Mouse (Mus musculus): ENCODE measurements around the gene Rnf167. TPM values are rescaled to one million over a fixed set of nuclear protein-coding genes. Genes with fewer than 3 reads are reported as not detected.

Rnf167 gene
- polyA plus RNA-seq, 1 experiment from 2014 or later = 55.3 TPM

- TF ChIP-seq EP300 (IDR thresholded peaks at IDR 0.05; ENCODE audit: low read depth) (no peak), CTCF (IDR thresholded peaks at IDR 0.05; ENCODE audit: low read depth) (no peak)
- no peak overlapping the region for H3K27ac ChIP-seq (ENCODE audit: low read depth)
These were observed 16.1 kb downstream of the Rnf167 start for GRCm38 (mm10) chr11:70663101-70663500.

GRCm38 (mm10) chr11:70663957-70664356 is 16.9 kb downstream of the Rnf167 start:
- Histone ChIP-seq H3K9ac (replicated peaks) (no peak overlapping the region), H3K4me3 (ENCODE audit: low read depth, low read length) (no peak overlapping the region), H3K9me3 (ENCODE audit: low read length) (no peaks in the 10 kb centered on the region), H3K27ac (ENCODE audit: low read depth) (no peak overlapping the region), H3K27me3 (ENCODE audit: insufficient read depth, low read length) (no peaks in the 10 kb centered on the region), H3K4me1 (ENCODE audit: insufficient read depth) (peaks cover 15% of the 10 kb centered on the region), H3K4me2 (ENCODE audit: low read depth, low read length) (no peak overlapping the region), H3K36me3 (replicated peaks; ENCODE audit: insufficient read depth, low read length) (peaks cover 43% of the 10 kb centered on the region)
- DNase-seq (no peak), ATAC-seq (no peak)
- 77% methylated on average over 6 of the region's 6 CpGs for WGBS (ENCODE audit: insufficient replicate concordance)
- TF ChIP-seq CTCF (IDR thresholded peaks at IDR 0.05; ENCODE audit: low read depth) = no peak
- no peak for TF ChIP-seq EP300 (IDR thresholded peaks at IDR 0.05; ENCODE audit: low read depth)

More at GRCm38 (mm10) chr11:70663101-70663500, 16.1 kb downstream of the Rnf167 start:
- Histone ChIP-seq H3K36me3 (replicated peaks; ENCODE audit: insufficient read depth, low read length) (peaks cover 43% of the 10 kb centered on the region), H3K4me3 (ENCODE audit: low read depth, low read length) (no peak overlapping the region), H3K9ac (replicated peaks) (no peak overlapping the region), H3K9me3 (ENCODE audit: low read length) (no peaks in the 10 kb centered on the region), H3K27me3 (ENCODE audit: insufficient read depth, low read length) (no peaks in the 10 kb centered on the region), H3K4me1 (ENCODE audit: insufficient read depth) (peaks cover 14% of the 10 kb centered on the region), H3K4me2 (ENCODE audit: low read depth, low read length) (no peak overlapping the region)
- ATAC-seq = no peak
- 88% methylated on average over 8 of the region's 8 CpGs for WGBS (ENCODE audit: insufficient replicate concordance)
- no peak for DNase-seq

GRCm38 (mm10) chr11:70664741-70665140 is 17.7 kb downstream of the Rnf167 start:
- DNase-seq (no peak), ATAC-seq (no peak)
- Histone ChIP-seq H3K4me3 (ENCODE audit: low read depth, low read length) (no peak overlapping the region), H3K36me3 (replicated peaks; ENCODE audit: insufficient read depth, low read length) (peaks cover 43% of the 10 kb centered on the region), H3K27ac (ENCODE audit: low read depth) (no peak overlapping the region), H3K4me1 (ENCODE audit: insufficient read depth) (peaks cover 16% of the 10 kb centered on the region), H3K9ac (replicated peaks) (no peak overlapping the region), H3K9me3 (ENCODE audit: low read length) (no peaks in the 10 kb centered on the region), H3K4me2 (ENCODE audit: low read depth, low read length) (no peak overlapping the region), H3K27me3 (ENCODE audit: insufficient read depth, low read length) (no peaks in the 10 kb centered on the region)
- 94% methylated on average over 9 of the region's 9 CpGs for WGBS (ENCODE audit: insufficient replicate concordance)
- TF ChIP-seq CTCF (IDR thresholded peaks at IDR 0.05; ENCODE audit: low read depth) (peak; percentile 39), EP300 (IDR thresholded peaks at IDR 0.05; ENCODE audit: low read depth) (no peak)

- no peak overlapping the region for H3K4me2 ChIP-seq (ENCODE audit: low read depth, low read length)
- H3K36me3 ChIP-seq (replicated peaks; ENCODE audit: insufficient read depth, low read length) = peaks cover 43% of the 10 kb centered on the region
- no peak overlapping the region for H3K4me3 ChIP-seq (ENCODE audit: low read depth, low read length)
- H3K27me3 ChIP-seq (ENCODE audit: insufficient read depth, low read length) = no peaks in the 10 kb centered on the region
- TF ChIP-seq EP300 (IDR thresholded peaks at IDR 0.05; ENCODE audit: low read depth) (no peak), CTCF (IDR thresholded peaks at IDR 0.05; ENCODE audit: low read depth) (no peak)
- DNase-seq = no peak
- H3K9me3 ChIP-seq (ENCODE audit: low read length) = no peaks in the 10 kb centered on the region
- ATAC-seq = no peak
- WGBS (ENCODE audit: insufficient replicate concordance) = 89% methylated on average over 8 of the region's 8 CpGs
- H3K9ac ChIP-seq (replicated peaks) = no peak overlapping the region
- no peak overlapping the region for H3K27ac ChIP-seq (ENCODE audit: low read depth)
- H3K4me1 ChIP-seq (ENCODE audit: insufficient read depth) = peaks cover 24% of the 10 kb centered on the region
These were observed 19.7 kb downstream of the Rnf167 start for GRCm38 (mm10) chr11:70666687-70667086.

- H3K4me2 ChIP-seq (ENCODE audit: low read depth, low read length) = peak overlapping the region; percentile 98
- H3K27ac ChIP-seq (ENCODE audit: low read depth) = peak overlapping the region; percentile 82
- 57% methylated on average over 14 of the region's 14 CpGs for WGBS (ENCODE audit: insufficient replicate concordance)
- DNase-seq (no peak), ATAC-seq (no peak)
- peak overlapping the region; percentile 41 for H3K9ac ChIP-seq (replicated peaks)
- H3K36me3 ChIP-seq (replicated peaks; ENCODE audit: insufficient read depth, low read length) = peaks cover 36% of the 10 kb centered on the region
- TF ChIP-seq EP300 (IDR thresholded peaks at IDR 0.05; ENCODE audit: low read depth) (no peak), CTCF (IDR thresholded peaks at IDR 0.05; ENCODE audit: low read depth) (no peak)
- H3K9me3 ChIP-seq (ENCODE audit: low read length) = no peaks in the 10 kb centered on the region
- peak overlapping the region; percentile 69 for H3K4me3 ChIP-seq (ENCODE audit: low read depth, low read length)
- peaks cover 24% of the 10 kb centered on the region for H3K4me1 ChIP-seq (ENCODE audit: insufficient read depth)
- H3K27me3 ChIP-seq (ENCODE audit: insufficient read depth, low read length) = no peaks in the 10 kb centered on the region
These were observed 20.5 kb downstream of the Rnf167 start for GRCm38 (mm10) chr11:70667271-70668150.

GRCm38 (mm10) chr11:70668335-70668770 is 21.3 kb downstream of the Rnf167 start:
- peak; percentile 57 for ATAC-seq
- Histone ChIP-seq H3K27me3 (ENCODE audit: insufficient read depth, low read length) (no peaks in the 10 kb centered on the region), H3K4me1 (ENCODE audit: insufficient read depth) (peaks cover 24% of the 10 kb centered on the region), H3K9me3 (ENCODE audit: low read length) (no peaks in the 10 kb centered on the region), H3K4me3 (ENCODE audit: low read depth, low read length) (peak overlapping the region; percentile 69), H3K27ac (ENCODE audit: low read depth) (peak overlapping the region; percentile 82), H3K9ac (replicated peaks) (peak overlapping the region; percentile 41), H3K36me3 (replicated peaks; ENCODE audit: insufficient read depth, low read length) (peaks cover 28% of the 10 kb centered on the region), H3K4me2 (ENCODE audit: low read depth, low read length) (peak overlapping the region; percentile 98)
- DNase-seq = peak; percentile 77
- TF ChIP-seq CTCF (IDR thresholded peaks at IDR 0.05; ENCODE audit: low read depth) = no peak
- no peak for TF ChIP-seq EP300 (IDR thresholded peaks at IDR 0.05; ENCODE audit: low read depth)
- 1% methylated on average over 15 of the region's 15 CpGs for WGBS (ENCODE audit: insufficient replicate concordance)
